Comparison of ENCODE assay signal across 11 mouse cellular contexts in genomic region chr10:19297669-19298068, GRCm38 (mm10). TPM values are rescaled to one million over a fixed set of nuclear protein-coding genes. Genes with fewer than 3 reads are reported as not detected.
DNase-seq lines count a peak whose midpoint lies in the region; ATAC-seq and TF ChIP-seq lines count a peak whose summit lies in the region.
"Had no signal": no experiment of that assay in that cellular context is flagged by ENCODE, and none has a peak within 500 bp of the region (broad histone marks: within the 10 kb centered on the region; RNA-seq: fewer than 3 reads in every experiment).

No protein-coding gene starts in this region.

- no peaks in the 10 kb centered on the region for H3K36me3 ChIP-seq in hindbrain, postnatal 0 days (ENCODE audit: insufficient read depth, low read length)
- no peaks in the 10 kb centered on the region for H3K36me3 ChIP-seq in hindbrain, embryonic 12.5 days
- H3K36me3 ChIP-seq: heart, embryonic 10.5 days had no signal

- DNase-seq in hindbrain, postnatal 0 days (ENCODE audit: low spot score): no peak
- peak; percentile 7 for DNase-seq in right cerebral cortex, postnatal 14 days
- no peak for DNase-seq in right cerebral cortex, postnatal 25 days
- DNase-seq in brain, embryonic 14.5 days (ENCODE audit: low read depth): peak; percentile 23
- peak; percentile 77 for DNase-seq in thymus, postnatal 14 days
- no peak for DNase-seq in left cerebral cortex, adult 11 months (ENCODE audit: low spot score)
- no peak for DNase-seq in spleen, postnatal 14 days (ENCODE audit: low spot score in 2 of 2)

- H3K4me2 ChIP-seq in hindbrain, postnatal 0 days (ENCODE audit: low read depth, low read length): no peak overlapping the region
- H3K4me2 ChIP-seq in hindbrain, embryonic 12.5 days (replicated peaks): no peak overlapping the region

- no peak overlapping the region for H3K27ac ChIP-seq in hindbrain, postnatal 0 days
- H3K27ac ChIP-seq in hindbrain, embryonic 12.5 days: no peak overlapping the region
- H3K27ac ChIP-seq: heart, embryonic 10.5 days had no signal

- no peak overlapping the region for H3K9ac ChIP-seq in hindbrain, postnatal 0 days (replicated peaks; ENCODE audit: low read length)
- no peak overlapping the region for H3K9ac ChIP-seq in hindbrain, embryonic 12.5 days

- H3K9me3 ChIP-seq in hindbrain, postnatal 0 days (ENCODE audit: low read length): no peaks in the 10 kb centered on the region
- H3K9me3 ChIP-seq in hindbrain, embryonic 12.5 days (replicated peaks): no peaks in the 10 kb centered on the region
- H3K9me3 ChIP-seq: heart, embryonic 10.5 days had no signal

- H3K4me1 ChIP-seq in hindbrain, postnatal 0 days (ENCODE audit: insufficient read depth, low read length): no peaks in the 10 kb centered on the region
- no peaks in the 10 kb centered on the region for H3K4me1 ChIP-seq in hindbrain, embryonic 12.5 days
- H3K4me1 ChIP-seq: heart, embryonic 10.5 days had no signal

- H3K27me3 ChIP-seq in hindbrain, postnatal 0 days (ENCODE audit: insufficient read depth, low read length): no peaks in the 10 kb centered on the region
- peaks cover 2% of the 10 kb centered on the region; the same call in 1 of the 2 replicates for H3K27me3 ChIP-seq in hindbrain, embryonic 12.5 days

- no peak for TF ChIP-seq POLR2A in brain, embryonic 14.5 days (IDR thresholded peaks at IDR 0.05; ENCODE audit: borderline replicate concordance, extremely low read depth, insufficient read depth, insufficient read length, poor library complexity, severe bottlenecking)

- peak; percentile 42 for TF ChIP-seq CTCF in hindbrain, postnatal 0 days (IDR thresholded peaks at IDR 0.05; ENCODE audit: low read depth)
- no peak for TF ChIP-seq CTCF in brain, embryonic 14.5 days (IDR thresholded peaks at IDR 0.05; ENCODE audit: borderline replicate concordance, extremely low read depth, insufficient read depth, insufficient read length)

- no peak overlapping the region for H3K4me3 ChIP-seq in hindbrain, postnatal 0 days (ENCODE audit: low read length)
- H3K4me3 ChIP-seq in hindbrain, embryonic 12.5 days: no peak overlapping the region
- H3K4me3 ChIP-seq: heart, embryonic 10.5 days had no signal

- WGBS in hindbrain, postnatal 0 days: 60% methylated on average over 3 of the region's 3 CpGs
- WGBS in hindbrain, embryonic 12.5 days: 58% methylated on average over 3 of the region's 3 CpGs

- ATAC-seq in hindbrain, postnatal 0 days: no peak
- ATAC-seq in hindbrain, embryonic 12.5 days (ENCODE audit: low FRiP score): no peak

RNA-seq across cellular contexts. Expression of gene Olig3, which starts 58.7 kb away (rescaled TPM):
- 1.3 TPM in 1 of 2 replicates, not detected in the other for total RNA-seq in hindbrain, postnatal 0 days (2014; rRNA removed)
- 1.8 and 1.9 TPM in 2 replicates for polyA plus RNA-seq in hindbrain, postnatal 0 days (2015; fragmentation: Nextera tagmentation; extraction: Ambion mirVana)
- 40.8 and 46.1 TPM in 2 replicates for polyA plus RNA-seq in hindbrain, embryonic 12.5 days (2016; fragmentation: Nextera tagmentation; extraction: Ambion mirVana)
- polyA plus RNA-seq in brain, embryonic 14.5 days (2012; rRNA removed): 3.3 and 5.7 TPM in 2 replicates
- total RNA-seq: adrenal gland, postnatal 36 days; left cerebral cortex, adult 18-20 months had no signal
- polyA plus RNA-seq: heart, embryonic 10.5 days had no signal

Comparison
In these comparisons a context has a peak if more than half of its experiments do, and no peak if none do; other contexts are left out.
1. DNase-seq: peak in right cerebral cortex, postnatal 14 days (single experiment), brain, embryonic 14.5 days (single experiment) and thymus, postnatal 14 days (single experiment); none in hindbrain, postnatal 0 days (single experiment), right cerebral cortex, postnatal 25 days (single experiment), left cerebral cortex, adult 11 months (single experiment) and spleen, postnatal 14 days (0 of 2).